ENCODE assay signal across 8 mouse cellular contexts in the genomic region with DNA sequence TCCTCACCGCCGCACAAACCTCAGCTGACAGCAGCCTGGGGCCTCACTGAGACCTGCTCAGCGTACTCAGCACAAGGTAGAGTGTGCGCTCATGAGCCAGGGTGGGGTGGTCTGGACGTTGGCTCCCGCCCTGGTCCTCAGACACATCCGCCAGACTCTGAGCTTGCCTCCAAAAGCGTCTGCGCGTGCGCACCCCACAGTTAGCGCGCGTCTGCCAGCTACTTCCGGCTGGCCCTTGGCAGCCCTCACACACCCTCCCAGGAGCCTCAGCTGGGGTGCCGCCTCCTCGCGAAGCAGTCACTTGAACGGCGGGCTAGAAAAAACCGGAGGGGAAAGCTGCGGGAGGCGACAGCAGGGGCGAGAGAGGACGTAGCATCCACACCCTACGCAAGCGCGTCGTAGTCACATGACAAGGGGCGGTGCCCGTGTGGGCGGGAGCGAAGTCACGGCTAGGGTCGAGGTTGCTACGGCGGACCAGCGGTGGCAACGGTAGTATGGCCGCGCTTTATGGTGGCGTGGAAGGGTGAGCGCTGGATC. TPM values are rescaled to one million over a fixed set of nuclear protein-coding genes. Genes with fewer than 3 reads are reported as not detected.
DNase-seq lines count a peak whose midpoint lies in the region; ATAC-seq and TF ChIP-seq lines count a peak whose summit lies in the region.

TSS of gene Nagk (plus strand) at position 223 of the 537 bp plus-strand sequence.

- H3K36me3 ChIP-seq in embryonic facial prominence, embryonic 15.5 days: peaks cover 7% of the 10 kb centered on the region; the same call in 1 of the 2 replicates
- no peaks in the 10 kb centered on the region; the same call in 1 of the 2 replicates for H3K36me3 ChIP-seq in kidney, embryonic 14.5 days (ENCODE audit: control insufficient read depth, insufficient read depth, low read length)
- H3K36me3 ChIP-seq in limb, embryonic 15.5 days: peaks cover 16% of the 10 kb centered on the region; the same call in 1 of the 2 replicates

- whole genome bisulfite sequencing in bone marrow, adult 2 months: under 1% methylated on average over 43 of the region's 43 CpGs
- WGBS in embryonic facial prominence, embryonic 15.5 days: under 1% methylated on average over 43 of the region's 43 CpGs
- under 1% methylated on average over 43 of the region's 43 CpGs for WGBS in kidney, embryonic 14.5 days
- under 1% methylated on average over 43 of the region's 43 CpGs for WGBS in limb, embryonic 15.5 days

- 0 out of 2 replicates have a peak, but pooled peaks have one; percentile 13 for TF ChIP-seq CTCF in bone marrow, adult 2 months (IDR thresholded peaks at IDR 0.05; ENCODE audit: control insufficient read depth, insufficient read depth, low read length)

- H3K9me3 ChIP-seq in embryonic facial prominence, embryonic 15.5 days (replicated peaks): no peaks in the 10 kb centered on the region
- no peaks in the 10 kb centered on the region for H3K9me3 ChIP-seq in kidney, embryonic 14.5 days (ENCODE audit: control insufficient read depth, low read length)
- H3K9me3 ChIP-seq in limb, embryonic 15.5 days: no peaks in the 10 kb centered on the region

- H3K27ac ChIP-seq in bone marrow, adult 2 months (ENCODE audit: control insufficient read depth, insufficient read depth, low read depth, low read length, poor library complexity): peak within 1 kb of the TSS; percentile 98
- peak within 1 kb of the TSS; percentile 96 for H3K27ac ChIP-seq in embryonic facial prominence, embryonic 15.5 days (replicated peaks)
- peak within 1 kb of the TSS; percentile 90 for H3K27ac ChIP-seq in kidney, embryonic 14.5 days (ENCODE audit: low read depth, low read length)
- H3K27ac ChIP-seq in limb, embryonic 15.5 days: peak within 1 kb of the TSS; percentile 97

- TF ChIP-seq POLR2A in bone marrow, adult 2 months (IDR thresholded peaks at IDR 0.05; ENCODE audit: borderline replicate concordance, control insufficient read depth, low read depth, low read length): peak; percentile 83

- H3K4me2 ChIP-seq in embryonic facial prominence, embryonic 15.5 days (replicated peaks): peak within 1 kb of the TSS; percentile 89
- peak within 1 kb of the TSS; percentile 93 for H3K4me2 ChIP-seq in kidney, embryonic 14.5 days (replicated peaks; ENCODE audit: low read depth, low read length)
- H3K4me2 ChIP-seq in limb, embryonic 15.5 days: peak within 1 kb of the TSS; percentile 87

- ATAC-seq in embryonic facial prominence, embryonic 15.5 days (ENCODE audit: insufficient number of reproducible peaks, low FRiP score, low TSS enrichment, low read depth): peak; percentile 95
- peak; percentile 95 for ATAC-seq in kidney, embryonic 14.5 days (ENCODE audit: low FRiP score, low TSS enrichment)
- ATAC-seq in limb, embryonic 15.5 days (ENCODE audit: insufficient number of reproducible peaks, low FRiP score, low TSS enrichment, low read depth): peak; percentile 92

- no peaks in the 10 kb centered on the region for H3K27me3 ChIP-seq in embryonic facial prominence, embryonic 15.5 days
- no peaks in the 10 kb centered on the region for H3K27me3 ChIP-seq in kidney, embryonic 14.5 days (ENCODE audit: control insufficient read depth, insufficient read depth, low read length)
- H3K27me3 ChIP-seq in limb, embryonic 15.5 days: no peaks in the 10 kb centered on the region

- peak; percentile 96 for DNase-seq in 416B (ENCODE audit: low read depth)
- DNase-seq in heart, adult 9 months (ENCODE audit: low spot score in 2 of 2): peak; percentile 93 to 95
- peak; percentile 93 to 95 for DNase-seq in monocyte, adult 2 months (ENCODE audit: low read depth in 1 of 2, low spot score in 2 of 2)
- DNase-seq in spleen, postnatal 36 days (ENCODE audit: low spot score in 2 of 2): peak; percentile 95

- H3K9ac ChIP-seq in embryonic facial prominence, embryonic 15.5 days: peak within 1 kb of the TSS; percentile 75
- H3K9ac ChIP-seq in kidney, embryonic 14.5 days (ENCODE audit: low read depth, low read length): peak within 1 kb of the TSS; percentile 64
- H3K9ac ChIP-seq in limb, embryonic 15.5 days: peak within 1 kb of the TSS; percentile 56

- H3K4me1 ChIP-seq in bone marrow, adult 2 months (ENCODE audit: control insufficient read depth, insufficient read depth, low read length): no peaks in the 10 kb centered on the region; the same call in 1 of the 2 replicates
- H3K4me1 ChIP-seq in embryonic facial prominence, embryonic 15.5 days: peaks cover 10% of the 10 kb centered on the region
- H3K4me1 ChIP-seq in kidney, embryonic 14.5 days (ENCODE audit: control insufficient read depth, insufficient read depth, low read length): peaks cover 5% of the 10 kb centered on the region
- peaks cover 11% of the 10 kb centered on the region for H3K4me1 ChIP-seq in limb, embryonic 15.5 days

- peak within 1 kb of the TSS; percentile 88 for H3K4me3 ChIP-seq in bone marrow, adult 2 months (replicated peaks; ENCODE audit: control insufficient read depth, low read depth, low read length)
- peak within 1 kb of the TSS; percentile 88 for H3K4me3 ChIP-seq in embryonic facial prominence, embryonic 15.5 days (replicated peaks)
- H3K4me3 ChIP-seq in kidney, embryonic 14.5 days (ENCODE audit: low read length): peak within 1 kb of the TSS; percentile 69
- H3K4me3 ChIP-seq in limb, embryonic 15.5 days: peak within 1 kb of the TSS; percentile 84

RNA-seq across cellular contexts. Expression of gene Nagk, which starts in this region (rescaled TPM):
- polyA plus RNA-seq in bone marrow, adult 2 months (2011; ENCODE audit: insufficient read depth, insufficient read length, low replicate concordance, missing spikeins): 35.4 and 59.8 TPM in 2 replicates
- polyA plus RNA-seq in embryonic facial prominence, embryonic 15.5 days (2015; fragmentation: Nextera tagmentation; extraction: Ambion mirVana): 68.2 and 70.3 TPM in 2 replicates
- polyA plus RNA-seq in kidney, embryonic 14.5 days (2014; fragmentation: Nextera tagmentation; extraction: Ambion mirVana): 42.7 and 43.5 TPM in 2 replicates
- polyA plus RNA-seq in limb, embryonic 15.5 days (2015; fragmentation: Nextera tagmentation; extraction: Ambion mirVana): 72.1 and 73.1 TPM in 2 replicates

Comparison
In these comparisons a context has a peak if more than half of its experiments do, and no peak if none do; other contexts are left out.
1. Peak in every context shown above with its lines: DNase-seq, ATAC-seq, H3K4me3 ChIP-seq and H3K27ac ChIP-seq.